Mouse (Mus musculus): Measurements from ENCODE around the gene Pkd1l3.

GRCm38 (mm10) chr8:109608271-109609152, 5.8 kb upstream of the Pkd1l3 start, which contains the start of gene Dhodh:
- no peak for TF ChIP-seq CTCF (IDR thresholded peaks at IDR 0.05; ENCODE audit: low read depth, low read length)
- no peak for TF ChIP-seq GATA1 (IDR thresholded peaks at IDR 0.05; ENCODE audit: borderline replicate concordance, low read length)
- no peak for TF ChIP-seq TAL1 (conservative IDR thresholded peaks at IDR 0.05; ENCODE audit: low read depth, low read length)

Measured in G1E (cell line).